Mouse (Mus musculus) gastrocnemius, postnatal 14 days (tissue): ENCODE measurements around the gene Adora1. TPM values are rescaled to one million over a fixed set of nuclear protein-coding genes. Genes with fewer than 3 reads are reported as not detected.

Experiments used
- DNase-seq: peaks from one replicate; pipeline ENCODE4 v3.0.0; 2021; ENCODE audit warnings: mixed read lengths
- intact Hi-C: fragments of 180-260 bp; cut with DNase I; formaldehyde crosslinking; loops from one replicate; pipeline ENCODE4 v1.15.1; 2025; ENCODE audit warnings: low total_unique reads
- total RNA-seq, 2 experiments: library from RNA; stranded (reverse); gene quantifications; 2 replicates each; pipeline ENCODE4 v1.2.3; 2021

The Adora1 gene
- total RNA-seq, 2 experiments from 2014 or later = 0.58 to 0.78 TPM

DNA sequence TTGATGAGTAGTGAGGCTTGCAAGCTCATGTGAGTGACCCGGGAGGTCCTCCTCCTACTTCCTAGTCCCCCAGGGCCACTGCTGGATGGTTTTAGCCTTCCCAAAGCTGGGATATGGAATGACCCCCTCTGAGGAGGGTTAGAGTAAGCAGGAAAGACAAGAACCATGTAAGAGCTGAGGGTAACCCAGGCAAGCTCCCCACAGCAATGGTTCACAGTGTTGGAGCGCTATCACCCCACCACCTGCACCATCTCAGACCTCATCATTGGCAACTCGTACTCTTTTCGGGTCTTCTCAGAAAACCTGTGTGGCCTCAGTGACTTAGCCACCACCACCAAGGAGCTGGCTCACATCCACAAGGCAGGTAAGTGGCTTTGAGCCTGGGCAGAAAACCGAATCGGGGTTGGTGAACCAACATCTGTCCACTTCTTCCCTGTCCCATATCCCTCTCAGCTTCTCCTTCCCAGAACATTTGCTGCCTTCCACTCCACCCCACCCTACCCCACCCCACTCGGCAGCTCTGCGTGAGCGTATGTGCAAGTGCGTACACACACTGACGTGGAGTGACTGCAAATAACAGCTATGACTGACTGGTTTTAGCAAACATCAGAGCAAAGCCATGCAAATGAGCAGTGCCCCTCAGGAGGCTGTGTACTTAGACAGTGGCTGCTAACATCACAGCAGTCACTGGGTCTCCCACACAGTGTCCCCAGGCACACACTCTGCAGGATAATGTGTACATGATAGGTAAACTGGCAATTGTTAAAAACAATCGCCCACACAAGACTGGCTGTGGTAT lies 36.8 kb downstream of the Adora1 start:
- DNase-seq = no peak
- intact Hi-C loops = loop anchor here (5.0 kb wide), 1 partner anchor 46 kb away; no protein-coding TSS in a partner anchor

GRCm38 (mm10) chr1:134197325-134197982 lies 37.8 kb downstream of the Adora1 start:
- intact Hi-C loops = loop anchor here (5.0 kb wide), 1 partner anchor 45 kb away; no protein-coding TSS in a partner anchor
- no peak for DNase-seq

GRCm38 (mm10) chr1:134196386-134196785 lies 38.8 kb downstream of the Adora1 start:
- peak; percentile 77 for DNase-seq
- intact Hi-C loops = loop anchor here (5.0 kb wide), 1 partner anchor 44 kb away; no protein-coding TSS in a partner anchor

DNA sequence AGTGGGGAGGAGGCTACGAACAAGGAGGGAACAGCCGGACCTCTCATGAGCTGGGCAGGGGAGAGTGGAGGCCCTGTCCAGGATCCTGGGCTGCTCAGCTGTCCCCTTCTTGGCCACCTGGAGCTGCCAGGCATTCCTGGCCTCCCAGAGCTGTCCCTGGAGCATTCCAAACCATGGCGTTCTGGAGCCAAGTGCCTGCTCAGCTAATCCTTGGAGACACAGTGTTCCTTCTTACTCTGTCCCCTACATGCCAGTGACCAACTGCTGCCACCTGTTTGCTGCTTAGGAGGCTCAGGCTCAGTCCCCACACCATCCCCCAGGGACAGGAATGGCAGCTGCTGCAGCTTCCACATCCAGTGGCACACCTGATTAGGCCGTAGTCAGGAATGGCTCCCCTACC lies 39.3 kb downstream of the Adora1 start:
- peak; percentile 82 for DNase-seq
- intact Hi-C loops = loop anchor here (5.0 kb wide), 1 partner anchor 44 kb away; no protein-coding TSS in a partner anchor

DNA sequence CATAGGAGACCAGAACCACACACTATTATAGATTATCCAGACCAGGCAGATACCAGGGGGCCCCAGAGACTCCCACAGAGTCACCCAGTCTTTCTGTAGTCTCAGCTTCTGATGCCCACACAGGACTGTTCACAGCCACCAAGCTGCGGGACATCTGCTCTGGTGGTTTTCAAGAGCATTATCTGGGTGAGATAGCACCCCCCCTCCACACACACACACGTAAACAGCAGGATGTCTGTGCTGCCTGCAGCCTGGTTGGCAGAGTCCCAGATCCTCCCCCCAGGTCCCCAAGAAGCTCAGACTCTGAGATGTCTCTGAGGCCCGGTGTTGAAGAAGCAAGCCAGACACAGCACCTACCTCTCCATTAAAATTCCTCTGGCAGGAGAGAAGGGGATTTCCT lies 39.7 kb downstream of the Adora1 start:
- intact Hi-C loops = loop anchor here (5.0 kb wide), 1 partner anchor 43 kb away; no protein-coding TSS in a partner anchor
- peak; percentile 53 for DNase-seq

- intact Hi-C loops = loop anchor here (5.0 kb wide), 1 partner anchor 43 kb away; no protein-coding TSS in a partner anchor
- DNase-seq = peak; percentile 17
These were observed 40.1 kb downstream of the Adora1 start for GRCm38 (mm10) chr1:134195117-134195516.

DNA sequence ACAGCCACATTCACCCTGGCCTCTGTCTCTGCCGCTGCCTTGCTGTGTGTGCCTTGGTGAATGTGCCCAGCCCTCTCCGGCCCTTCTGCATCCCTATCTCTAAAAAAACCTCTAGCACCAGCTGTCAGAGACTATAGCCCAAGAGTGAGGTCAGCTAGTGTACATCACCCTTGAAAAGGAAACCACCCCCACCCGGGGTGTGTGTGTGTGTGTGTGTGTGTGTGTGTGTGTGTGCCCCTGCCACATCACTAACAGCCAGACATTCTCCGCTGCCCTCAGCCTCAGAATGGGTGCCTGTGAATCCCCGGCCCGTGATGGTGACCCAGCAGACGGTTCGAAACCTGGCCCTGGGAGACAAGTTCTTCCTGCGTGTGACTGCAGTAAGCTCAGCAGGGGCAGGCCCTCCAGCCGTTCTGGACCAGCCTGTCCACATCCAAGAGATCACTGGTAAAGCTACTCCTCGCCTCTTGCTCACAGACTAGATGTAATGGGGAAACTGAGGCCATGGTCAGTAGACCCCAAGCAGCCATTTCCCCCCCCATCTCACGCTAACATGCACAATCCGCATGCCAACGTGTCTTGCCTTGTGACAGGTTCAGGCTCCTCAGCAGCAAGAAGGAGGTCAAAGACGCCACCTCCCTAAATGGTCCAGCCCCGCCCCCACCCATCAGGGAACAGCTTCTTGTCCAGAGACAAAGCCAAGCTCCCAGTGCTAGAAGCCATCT lies 40.8 kb downstream of the Adora1 start:
- intact Hi-C loops = loop anchor here (5.0 kb wide), 1 partner anchor 42 kb away; no protein-coding TSS in a partner anchor
- peak; percentile 14 for DNase-seq

DNA sequence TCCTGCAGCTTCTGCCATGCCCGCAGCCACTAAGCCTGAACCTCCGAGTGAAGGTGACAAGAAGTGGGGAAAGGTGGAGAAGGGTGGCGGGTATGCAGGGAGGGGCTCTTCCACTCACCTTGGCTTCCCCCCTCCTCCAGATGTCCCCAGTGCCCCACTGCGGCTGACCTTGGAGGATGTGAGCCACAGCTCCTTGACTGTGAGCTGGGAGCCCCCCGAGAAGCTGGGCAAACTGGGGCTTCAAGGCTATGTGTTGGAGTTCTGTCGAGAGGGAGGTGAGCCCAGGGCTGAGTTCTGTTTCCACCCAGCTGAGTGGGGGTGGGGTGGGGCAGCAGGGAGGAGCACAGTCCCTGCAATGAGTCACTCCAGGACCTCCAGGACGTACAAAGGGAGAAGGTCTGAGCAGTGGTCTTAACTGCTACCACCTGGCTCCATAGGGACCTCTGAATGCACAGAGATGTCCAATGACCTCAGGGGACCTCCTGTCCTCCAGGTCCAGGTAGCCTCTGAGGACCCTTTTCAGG lies 41.5 kb downstream of the Adora1 start:
- intact Hi-C loops = no loop called here
- peak; percentile 23 for DNase-seq

DNA sequence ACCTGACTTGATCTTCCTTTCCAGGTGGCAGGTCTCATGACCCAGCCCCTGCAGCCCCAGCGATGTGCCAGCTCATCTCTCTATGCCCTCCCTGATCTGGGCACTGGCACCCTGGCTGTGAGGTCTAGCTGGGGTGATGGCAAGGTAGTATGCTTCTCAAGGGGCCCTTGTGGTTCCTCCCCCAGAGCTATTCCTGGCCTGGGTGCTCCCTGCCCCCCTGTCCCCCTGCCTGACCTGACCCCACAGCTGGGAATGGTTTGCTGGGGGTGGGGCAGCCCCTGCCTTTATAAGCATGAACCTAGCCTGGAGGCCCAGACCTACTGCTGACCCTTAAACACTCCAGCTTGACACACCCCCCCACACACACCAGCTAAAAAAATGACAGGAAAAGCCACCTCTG lies 42.1 kb downstream of the Adora1 start, which contains the start of gene Mybph:
Gene Mybph, plus strand, starts transcription at position 323 of the 400 bp plus-strand sequence.
- intact Hi-C loops = no loop called here
- peak; percentile 53 for DNase-seq

DNA sequence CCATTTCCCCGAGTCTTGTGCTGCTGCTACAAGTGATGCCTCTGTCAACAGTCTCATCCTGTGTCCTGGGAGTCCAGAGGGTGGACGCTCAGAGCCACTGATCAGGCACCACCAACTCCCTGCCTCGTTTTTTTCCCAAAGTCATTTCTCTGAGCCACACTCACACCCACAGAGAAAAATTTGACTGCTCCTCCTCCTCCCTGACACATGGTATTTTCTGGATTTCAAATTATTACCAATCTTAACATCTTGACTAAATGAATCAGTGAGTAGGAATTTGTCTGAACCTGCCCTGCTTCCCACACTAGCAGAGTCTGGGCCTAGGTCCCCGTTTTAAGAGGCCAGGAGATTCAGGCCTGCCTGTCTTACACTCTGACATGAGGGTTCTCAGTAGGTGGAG lies 43.2 kb downstream of the Adora1 start:
- DNase-seq = no peak
- intact Hi-C loops = no loop called here

- intact Hi-C loops = no loop called here
- DNase-seq = peak; percentile 28
These were observed 44.0 kb downstream of the Adora1 start for GRCm38 (mm10) chr1:134191192-134191591.

- intact Hi-C loops = no loop called here
- no peak for DNase-seq
These were observed 46.1 kb downstream of the Adora1 start for GRCm38 (mm10) chr1:134188989-134189729.

DNA sequence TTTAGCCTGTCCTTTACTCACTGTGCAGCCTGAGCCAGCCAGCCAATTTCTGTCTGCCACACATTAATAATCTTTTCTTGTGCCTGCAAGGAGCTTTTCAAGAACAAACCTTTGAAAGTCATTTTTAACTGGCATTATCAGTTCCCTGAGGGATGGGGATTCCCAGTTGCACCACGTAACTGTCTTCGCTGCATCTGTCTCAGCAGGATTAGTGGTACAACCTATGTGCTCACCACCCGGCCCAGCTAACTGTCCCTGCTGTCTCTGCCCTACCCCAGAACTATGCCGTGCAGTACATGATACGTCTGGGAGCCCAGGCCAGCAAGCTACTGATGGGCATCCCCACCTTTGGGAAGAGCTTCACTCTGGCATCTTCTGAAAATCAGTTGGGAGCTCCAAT lies 47.0 kb downstream of the Adora1 start:
- intact Hi-C loops = no loop called here
- no peak for DNase-seq

DNA sequence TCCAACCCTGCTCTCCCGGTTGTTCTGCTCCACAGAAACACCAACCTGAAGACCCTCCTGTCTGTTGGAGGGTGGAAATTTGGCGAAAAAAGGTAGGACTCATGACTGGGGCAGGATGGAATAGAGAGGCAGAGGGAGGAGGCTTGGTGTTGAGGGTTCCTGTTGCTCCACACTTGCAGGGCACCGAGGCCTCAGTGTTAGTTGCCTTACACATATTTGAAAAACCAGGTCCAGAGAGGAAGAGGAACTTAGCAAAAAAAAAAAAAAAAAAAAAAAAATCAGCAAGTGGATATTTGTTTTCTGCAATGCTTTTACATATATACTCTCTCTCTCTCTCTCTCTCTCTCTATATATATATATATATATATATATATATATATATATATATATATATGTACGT lies 51.1 kb downstream of the Adora1 start:
- no peak for DNase-seq
- intact Hi-C loops = no loop called here

GRCm38 (mm10) chr1:134182025-134182424 lies 53.2 kb downstream of the Adora1 start, which contains the start of gene Chil1:
Gene Chil1 (plus strand): TSS chr1:134182176.
- no peak for DNase-seq
- intact Hi-C loops = no loop called here

DNA sequence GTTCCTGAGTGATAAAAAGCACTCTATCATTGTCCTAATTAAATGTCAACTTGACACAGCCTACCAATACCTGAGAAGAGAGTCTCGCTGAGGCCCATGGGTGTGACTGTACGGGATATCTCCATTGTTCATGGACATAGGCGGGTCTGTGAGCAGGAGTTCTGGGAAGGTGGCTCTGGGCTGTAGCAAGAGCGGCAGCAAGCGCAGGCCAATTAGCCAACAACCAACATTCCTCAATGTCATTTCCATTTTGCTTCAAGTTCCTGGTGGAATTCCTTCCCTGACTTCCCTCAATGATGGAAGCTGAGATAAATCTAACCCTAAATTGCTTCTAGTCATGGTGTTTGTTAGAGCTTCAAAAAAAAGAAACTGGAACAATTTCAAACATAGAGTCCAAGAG lies 57.3 kb downstream of the Adora1 start:
- intact Hi-C loops = no loop called here
- DNase-seq = no peak

DNA sequence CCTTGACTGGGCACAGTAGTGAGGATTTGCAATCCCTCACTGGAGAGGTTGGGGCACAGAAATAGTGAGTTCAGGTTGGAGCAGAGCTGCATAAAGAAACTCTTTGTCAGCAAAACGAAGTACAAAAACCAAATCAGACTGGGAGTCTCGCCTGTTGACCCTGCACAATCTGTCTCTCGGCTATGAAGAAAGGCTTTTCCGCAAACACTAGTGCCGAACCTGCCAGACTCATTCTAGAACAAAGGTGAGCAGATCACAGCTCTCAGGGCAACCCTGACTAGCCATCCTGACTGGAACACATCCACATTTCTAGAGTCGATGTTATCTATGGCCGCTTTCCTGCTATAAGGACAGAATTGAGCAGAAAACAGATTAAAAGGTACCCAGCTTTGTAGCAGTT lies 62.1 kb downstream of the Adora1 start:
- no peak for DNase-seq
- intact Hi-C loops = no loop called here

DNA sequence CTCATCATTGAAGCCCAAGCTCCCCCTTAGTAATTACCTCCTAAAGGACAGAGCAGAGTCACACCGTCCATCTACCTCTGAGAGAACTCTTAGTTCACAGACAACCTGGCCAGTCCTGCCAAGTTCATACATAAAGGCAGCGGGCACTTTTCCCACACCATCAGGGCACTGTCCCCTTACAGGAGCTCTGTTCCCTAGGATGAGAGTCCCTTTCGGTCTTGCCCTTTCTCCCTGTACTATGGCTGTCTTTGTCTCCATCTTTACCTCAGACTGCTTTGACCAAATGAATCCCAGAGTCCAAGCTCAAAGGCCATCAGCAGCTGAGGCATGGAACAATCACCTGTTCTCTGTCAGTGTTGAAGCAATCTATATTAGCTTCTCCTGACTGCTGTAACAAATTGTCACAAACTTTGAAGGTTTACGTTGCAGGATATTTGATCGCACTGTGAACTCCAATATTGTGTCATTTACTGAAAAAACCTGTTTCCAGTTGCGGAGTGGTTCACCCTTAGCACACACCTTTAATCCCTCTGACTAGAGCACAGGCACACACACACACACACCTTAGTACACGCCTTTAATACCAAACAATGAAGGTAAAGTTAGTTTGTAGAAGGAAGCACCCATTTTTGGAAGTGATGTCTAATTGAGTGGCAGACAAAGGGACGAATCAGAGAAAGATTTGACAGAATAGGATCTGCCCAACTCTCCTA lies 66.1 kb downstream of the Adora1 start:
- DNase-seq = no peak
- intact Hi-C loops = no loop called here
